Mouse (Mus musculus): Measurements from ENCODE around the gene Svs3a. TPM values are rescaled to one million over a fixed set of nuclear protein-coding genes. Genes with fewer than 3 reads are reported as not detected.

The Svs3a gene
- polyA plus RNA-seq (2017; shearing (Covaris generic)) = not detected

GRCm38 (mm10) chr2:164288968-164289367, at the start of gene Svs3a:
Gene Svs3a, plus strand, starts transcription at chr2:164289268.

GRCm38 (mm10) chr2:164256540-164256939, 32.5 kb upstream of the Svs3a start, which contains the start of gene Svs3b:
Gene Svs3b, minus strand, starts transcription at chr2:164256640.

GRCm38 (mm10) chr2:164278359-164278758, 10.7 kb upstream of the Svs3a start, which contains the start of gene Svs4:
Gene Svs4, minus strand, starts transcription at chr2:164278459.

GRCm38 (mm10) chr2:164316451-164316850, 27.4 kb downstream of the Svs3a start, which contains the start of gene Svs6:
Gene Svs6, plus strand, starts transcription at chr2:164316751.

GRCm38 (mm10) chr2:164332440-164332839, 43.4 kb downstream of the Svs3a start, which contains the start of gene Svs5:
Gene Svs5, plus strand, starts transcription at chr2:164332740.

Other genes with a start within 250 kb of the Svs3a start
- 100 to 1,000 TPM; 186 to 204 TPM for gene Stk4, start 218.9 kb upstream of the Svs3a start, polyA plus RNA-seq (2017; shearing (Covaris generic))
- gene Tomm34, start 218.1 kb upstream of the Svs3a start, polyA plus RNA-seq (2017; shearing (Covaris generic)) = 100 to 1,000 TPM; 109 to 134 TPM
- not detected for gene Kcns1, start 118.2 kb upstream of the Svs3a start, polyA plus RNA-seq (2017; shearing (Covaris generic))
- under 1 TPM in 1 of 2 experiments, not detected in 1; 0.50 TPM for gene Wfdc5, start 106.5 kb upstream of the Svs3a start, polyA plus RNA-seq (2017; shearing (Covaris generic))
- under 1 TPM in 1 of 2 experiments, not detected in 1; 0.43 TPM for gene Wfdc12, start 98.7 kb upstream of the Svs3a start, polyA plus RNA-seq (2017; shearing (Covaris generic))
- not detected for gene Wfdc15a, start 89.1 kb upstream of the Svs3a start, polyA plus RNA-seq (2017; shearing (Covaris generic))
- gene Wfdc15b, start 67.6 kb upstream of the Svs3a start, polyA plus RNA-seq (2017; shearing (Covaris generic)) = not detected
- gene Svs2, start 50.8 kb upstream of the Svs3a start, polyA plus RNA-seq (2017; shearing (Covaris generic)) = not detected
- not detected for gene Svs3b, start 32.6 kb upstream of the Svs3a start, polyA plus RNA-seq (2017; shearing (Covaris generic))
- not detected for gene Svs4, start 10.8 kb upstream of the Svs3a start, polyA plus RNA-seq (2017; shearing (Covaris generic))
- gene Svs6, start 27.5 kb downstream of the Svs3a start, polyA plus RNA-seq (2017; shearing (Covaris generic)) = not detected
- gene Svs5, start 43.5 kb downstream of the Svs3a start, polyA plus RNA-seq (2017; shearing (Covaris generic)) = not detected
- gene Slpi, start 99.8 kb downstream of the Svs3a start, polyA plus RNA-seq (2017; shearing (Covaris generic)) = 10 to 100 TPM in 1 of 2 experiments, 1 to 10 TPM in 1; 8.3 to 12.3 TPM
- not detected for gene Rbpjl, start 113.9 kb downstream of the Svs3a start, polyA plus RNA-seq (2017; shearing (Covaris generic))
- gene Matn4, start 115.9 kb downstream of the Svs3a start, polyA plus RNA-seq (2017; shearing (Covaris generic)) = not detected
- gene Sdc4, start 154.6 kb downstream of the Svs3a start, polyA plus RNA-seq (2017; shearing (Covaris generic)) = 10 to 100 TPM in 1 of 2 experiments, 1 to 10 TPM in 1; 2.1 to 10.2 TPM
- gene Sys1, start 167.7 kb downstream of the Svs3a start, polyA plus RNA-seq (2017; shearing (Covaris generic)) = 100 to 1,000 TPM; 109 to 126 TPM
- gene Gm20458, start 171.7 kb downstream of the Svs3a start, polyA plus RNA-seq (2017; shearing (Covaris generic)) = 10 to 100 TPM; 11.8 to 17.1 TPM
- under 1 TPM in 1 of 2 experiments, not detected in 1; 0.24 TPM for gene Trp53tg5, start 184.5 kb downstream of the Svs3a start, polyA plus RNA-seq (2017; shearing (Covaris generic))
- gene Dbndd2, start 196.8 kb downstream of the Svs3a start, polyA plus RNA-seq (2017; shearing (Covaris generic)) = 1 to 10 TPM; 3.5 to 4.9 TPM
- 10 to 100 TPM; 32.7 to 39.1 TPM for gene Pigt, start 208.3 kb downstream of the Svs3a start, polyA plus RNA-seq (2017; shearing (Covaris generic))

Measured in activated CD4-positive, CD25-positive, alpha-beta regulatory T cell (primary cell).